Mouse (Mus musculus) midbrain, embryonic 16.5 days (tissue): ENCODE results near the gene Gnb1l. TPM values are rescaled to one million over a fixed set of nuclear protein-coding genes. Genes with fewer than 3 reads are reported as not detected.
"Not testable (repeated sequence)": the region's sequence is repeated elsewhere in the genome, so short reads cannot be mapped to it uniquely, and the experiment has no call there.

ENCODE experiments used
- ATAC-seq: fragments of 200-750 bp; cut with Nextera tagmentation; 2 replicates; pipeline ENCODE4 v1.8.0; 2017; ENCODE audit warnings: moderate TSS enrichment
- H3K27ac ChIP-seq: fragments of 300-500 bp; sonication (generic); 2 replicates; pipeline ENCODE4 v1.5.1; 2014; ENCODE audit warnings: mild to moderate bottlenecking, low read length, mixed read lengths
- H3K27me3 ChIP-seq: fragments of 300-500 bp; sonication (generic); 2 replicates; pipeline ENCODE4 v1.6.1; 2014; ENCODE audit warnings: low read depth, low read length, mixed read lengths; ENCODE audit not compliant: control insufficient read depth, insufficient read depth
- H3K36me3 ChIP-seq: fragments of 300-500 bp; sonication (generic); 2 replicates; pipeline ENCODE4 v1.6.1; 2014; ENCODE audit warnings: mild to moderate bottlenecking, low read length, moderate library complexity, mixed read lengths; ENCODE audit not compliant: control insufficient read depth, insufficient read depth
- H3K4me1 ChIP-seq: fragments of 300-500 bp; sonication (generic); 2 replicates; pipeline ENCODE4 v1.6.1; 2014; ENCODE audit warnings: mild to moderate bottlenecking, low read length, mixed read lengths; ENCODE audit not compliant: control insufficient read depth, insufficient read depth
- H3K4me2 ChIP-seq: fragments of 300-500 bp; sonication (generic); 2 replicates; pipeline ENCODE4 v1.6.1; 2014; ENCODE audit warnings: mild to moderate bottlenecking, low read length, mixed read lengths
- H3K4me3 ChIP-seq: fragments of 300-500 bp; sonication (generic); 2 replicates; pipeline ENCODE4 v1.5.1; 2014; ENCODE audit warnings: low read depth, mild to moderate bottlenecking, low read length, moderate library complexity, mixed read lengths
- H3K9ac ChIP-seq: fragments of 300-500 bp; sonication (generic); 2 replicates; pipeline ENCODE4 v1.6.1; 2014; ENCODE audit warnings: low read depth, low read length, mixed read lengths
- H3K9me3 ChIP-seq: fragments of 300-500 bp; sonication (generic); replicated peaks from 2 replicates; pipeline ENCODE4 v1.6.1; 2014; ENCODE audit warnings: mild to moderate bottlenecking, low read length, mixed read lengths; ENCODE audit not compliant: control insufficient read depth, poor library complexity, severe bottlenecking
- WGBS: fragments of 180-500 bp; shearing (Covaris S2); extraction: QIAGEN DNeasy Blood & Tissue Kit; methylation state at CpG from one replicate; pipeline ENCODE4 v1.1.7; 2014; 5-methylcytosine and 5-hydroxymethylcytosine counted together
- polyA plus RNA-seq: library from polyadenylated mRNA; unstranded; fragments of >200 nt; fragmentation: Nextera tagmentation; extraction: Ambion mirVana; gene quantifications from 2 replicates; pipeline ENCODE4 v1.2.1, GENCODE M21; 2015

Gene Gnb1l
- polyA plus RNA-seq, 1 experiment from 2014 or later = 17.6 TPM

DNA sequence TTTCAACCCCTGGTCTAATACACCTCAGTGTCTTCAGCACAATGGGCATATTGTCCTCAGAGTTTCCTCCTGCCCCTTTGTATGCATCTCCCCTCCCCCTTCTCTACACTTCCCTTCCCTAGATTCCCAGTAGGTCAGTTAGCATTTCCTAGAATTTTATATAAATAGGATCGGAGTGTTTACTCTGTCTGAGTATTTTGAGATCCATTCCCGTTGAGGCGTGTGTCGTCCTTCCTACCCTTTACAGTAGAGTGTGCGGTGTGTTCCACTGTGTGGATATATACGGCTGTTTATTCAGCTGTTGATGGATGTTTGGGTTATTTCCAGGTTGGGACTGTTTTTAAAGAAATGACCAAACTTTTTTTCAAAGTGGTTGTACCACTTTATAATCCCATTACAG is 15.0 kb downstream of the Gnb1l start:
- no peak overlapping the region for H3K4me3 ChIP-seq
- no peaks in the 10 kb centered on the region for H3K4me1 ChIP-seq
- 88% methylated on average over 6 of the region's 6 CpGs for WGBS
- ATAC-seq = no peak
- H3K9me3 ChIP-seq = no peaks in the 10 kb centered on the region
- no peak overlapping the region for H3K4me2 ChIP-seq
- H3K9ac ChIP-seq = no peak overlapping the region
- H3K27ac ChIP-seq = no peak overlapping the region
- no peaks in the 10 kb centered on the region for H3K27me3 ChIP-seq
- no peaks in the 10 kb centered on the region for H3K36me3 ChIP-seq

DNA sequence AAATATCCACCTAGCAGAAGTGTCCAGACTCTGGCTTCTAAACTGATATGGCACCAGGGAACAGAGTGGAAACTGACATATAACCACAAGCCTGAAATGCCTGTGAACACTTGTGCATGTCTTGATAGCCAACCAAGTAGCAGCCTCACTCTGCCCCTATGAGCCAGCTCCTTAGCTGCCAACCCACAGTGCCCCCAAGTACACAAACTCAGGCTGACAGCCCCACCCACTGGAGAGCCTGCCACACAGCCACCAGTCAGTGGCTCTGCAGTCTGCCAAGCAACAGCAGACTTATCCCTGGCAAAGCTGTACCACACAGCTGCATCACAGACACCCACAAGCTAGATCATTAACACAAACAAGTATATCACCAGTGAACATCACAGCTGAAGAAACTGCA is 19.6 kb downstream of the Gnb1l start:
- H3K9me3 ChIP-seq = no peaks in the 10 kb centered on the region
- no peaks in the 10 kb centered on the region for H3K36me3 ChIP-seq
- ATAC-seq = no peak
- H3K9ac ChIP-seq = no peak overlapping the region
- H3K4me2 ChIP-seq = no peak overlapping the region
- no peaks in the 10 kb centered on the region for H3K4me1 ChIP-seq
- H3K27me3 ChIP-seq = no peaks in the 10 kb centered on the region
- H3K27ac ChIP-seq = no peak overlapping the region
- no peak overlapping the region for H3K4me3 ChIP-seq

- no peak for ATAC-seq
- H3K4me1 ChIP-seq = no peaks in the 10 kb centered on the region
Measured at GRCm38 (mm10) chr16:18523563-18524245, 25.2 kb downstream of the Gnb1l start.

DNA sequence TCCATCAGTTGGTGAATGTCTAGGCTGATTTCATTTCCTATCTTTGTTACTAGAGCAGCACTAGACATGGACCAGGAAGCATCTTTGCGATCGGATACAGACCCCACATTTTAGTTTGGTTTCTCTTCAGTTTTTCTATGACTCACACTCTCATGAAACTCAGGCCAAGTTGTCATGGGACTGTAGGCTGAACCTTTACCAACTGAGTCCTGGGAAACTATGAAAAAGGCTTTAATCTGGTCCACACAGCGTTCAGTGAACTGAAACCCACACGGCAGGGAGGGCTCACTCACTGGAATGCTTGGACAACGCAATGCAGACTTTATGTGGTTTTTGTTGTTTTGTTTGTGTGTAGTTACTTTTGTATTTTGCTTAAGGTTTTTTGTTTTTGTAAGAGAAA is 30.1 kb downstream of the Gnb1l start:
- no peak for ATAC-seq
- Histone ChIP-seq H3K36me3 (no peaks in the 10 kb centered on the region), H3K9ac (no peak overlapping the region), H3K4me3 (no peak overlapping the region), H3K27me3 (no peaks in the 10 kb centered on the region), H3K27ac (no peak overlapping the region), H3K9me3 (no peaks in the 10 kb centered on the region), H3K4me2 (no peak overlapping the region), H3K4me1 (no peaks in the 10 kb centered on the region)
- WGBS = 74% methylated on average over 5 of the region's 5 CpGs

More at GRCm38 (mm10) chr16:18523563-18524245, 25.2 kb downstream of the Gnb1l start:
- 90% methylated on average over 8 of the region's 8 CpGs for WGBS
- H3K4me2 ChIP-seq = no peak overlapping the region
- no peaks in the 10 kb centered on the region for H3K36me3 ChIP-seq
- H3K4me3 ChIP-seq = no peak overlapping the region
- H3K9ac ChIP-seq = no peak overlapping the region
- no peaks in the 10 kb centered on the region for H3K27me3 ChIP-seq
- no peaks in the 10 kb centered on the region for H3K9me3 ChIP-seq
- H3K27ac ChIP-seq = no peak overlapping the region

GRCm38 (mm10) chr16:18533061-18533460 is 34.5 kb downstream of the Gnb1l start:
- not testable (repeated sequence) for H3K27ac ChIP-seq, H3K9me3 ChIP-seq, H3K4me1 ChIP-seq, H3K4me3 ChIP-seq, H3K27me3 ChIP-seq, H3K9ac ChIP-seq, H3K36me3 ChIP-seq, H3K4me2 ChIP-seq
- peak; percentile 98 for ATAC-seq
- WGBS = 94% methylated on average over 7 of the region's 7 CpGs

DNA sequence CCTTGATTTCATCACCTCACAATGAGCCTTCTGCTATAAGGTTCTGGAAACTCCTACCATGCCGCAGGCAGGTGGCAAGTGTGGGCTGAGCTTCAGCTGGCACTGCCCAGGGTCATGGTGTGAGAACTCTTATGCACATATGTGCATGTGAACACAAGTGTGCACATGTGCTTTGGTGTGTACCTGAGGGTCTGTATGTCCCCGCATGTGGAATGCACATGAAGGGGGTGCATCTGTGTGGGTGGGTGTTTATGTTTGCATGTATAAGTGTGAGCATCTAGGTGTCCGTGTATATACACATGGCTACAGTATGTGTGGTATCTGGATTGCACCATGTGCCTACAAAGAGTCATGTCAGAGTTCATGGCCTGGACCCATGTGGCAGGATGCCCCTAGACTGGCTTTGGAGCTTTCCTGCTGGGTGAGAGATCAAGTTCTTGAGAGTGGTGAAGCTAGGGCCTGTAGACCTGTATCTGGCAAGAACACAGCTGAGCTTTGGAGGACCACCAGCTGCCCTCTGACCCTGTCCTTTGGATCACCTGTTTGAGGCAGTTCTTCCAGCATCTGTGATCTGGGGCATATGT is 39.0 kb downstream of the Gnb1l start:
- Histone ChIP-seq H3K4me3 (no peak overlapping the region), H3K36me3 (no peaks in the 10 kb centered on the region), H3K4me2 (no peak overlapping the region), H3K9me3 (no peaks in the 10 kb centered on the region), H3K9ac (no peak overlapping the region), H3K4me1 (no peaks in the 10 kb centered on the region), H3K27me3 (no peaks in the 10 kb centered on the region), H3K27ac (no peak overlapping the region)
- WGBS = 90% methylated on average over 3 of the region's 3 CpGs
- no peak for ATAC-seq

DNA sequence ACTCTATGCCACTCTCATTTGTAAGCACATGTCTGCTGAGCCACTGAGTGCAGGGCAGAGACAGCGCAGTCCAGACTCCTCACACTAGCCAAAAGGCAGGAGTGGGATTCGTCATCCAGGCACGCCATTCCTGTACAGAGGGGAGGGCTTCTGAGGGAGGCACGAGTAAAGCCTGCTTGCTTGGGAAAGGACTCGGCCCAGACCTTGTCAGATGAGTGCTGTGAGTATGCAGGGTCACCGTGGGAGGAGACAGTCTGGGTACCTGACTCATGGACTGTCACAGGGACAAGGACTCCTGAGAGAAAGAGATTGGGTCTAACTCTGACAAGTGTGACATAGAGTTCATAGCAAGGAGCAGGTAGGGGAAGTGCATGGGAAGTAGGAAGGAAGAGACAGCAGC is 40.8 kb downstream of the Gnb1l start:
- Histone ChIP-seq H3K9me3 (no peaks in the 10 kb centered on the region), H3K4me1 (no peaks in the 10 kb centered on the region), H3K4me3 (no peak overlapping the region), H3K27me3 (no peaks in the 10 kb centered on the region), H3K27ac (no peak overlapping the region), H3K9ac (no peak overlapping the region), H3K4me2 (no peak overlapping the region), H3K36me3 (no peaks in the 10 kb centered on the region)
- no peak for ATAC-seq
- 80% methylated on average over 6 of the region's 6 CpGs for WGBS

DNA sequence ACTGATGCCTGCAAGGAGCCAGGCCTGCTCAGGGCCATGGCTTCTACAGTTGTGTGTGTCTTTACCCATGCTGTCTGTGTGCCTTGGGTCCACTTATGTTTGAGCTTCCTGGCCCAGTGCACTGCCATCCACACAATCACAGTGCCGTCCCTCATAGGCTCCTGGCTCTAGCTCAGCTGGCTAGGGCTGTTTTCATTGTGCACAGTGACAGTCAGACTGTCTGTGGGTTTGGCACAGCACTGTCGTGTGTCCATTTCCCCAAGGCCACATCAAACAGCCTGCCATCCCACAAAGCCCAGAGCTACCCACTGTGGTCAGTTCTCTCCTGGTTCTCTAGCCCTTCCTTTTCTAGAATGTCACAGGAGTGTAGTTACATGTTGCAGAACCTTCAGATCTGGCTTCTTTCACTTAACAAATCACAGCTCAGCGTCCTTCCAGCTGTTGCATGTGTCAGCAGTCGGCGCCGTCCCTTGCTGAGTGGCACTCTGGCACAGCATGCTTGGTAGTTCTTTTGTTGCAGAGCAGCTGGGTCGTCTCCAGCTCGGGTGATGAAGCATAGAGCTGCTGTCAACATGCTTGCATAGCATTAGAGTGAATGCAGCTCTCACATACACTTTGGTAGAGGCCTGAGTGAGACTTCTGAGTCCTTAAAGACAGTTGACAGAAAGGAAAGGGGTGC is 44.8 kb downstream of the Gnb1l start:
- H3K36me3 ChIP-seq = no peaks in the 10 kb centered on the region
- no peaks in the 10 kb centered on the region; the same call in 1 of the 2 replicates for H3K4me1 ChIP-seq
- no peaks in the 10 kb centered on the region for H3K9me3 ChIP-seq
- no peak overlapping the region for H3K4me3 ChIP-seq
- no peak overlapping the region for H3K27ac ChIP-seq
- H3K4me2 ChIP-seq = no peak overlapping the region
- WGBS = 38% methylated on average over 8 of the region's 8 CpGs
- H3K9ac ChIP-seq = no peak overlapping the region
- ATAC-seq = no peak
- H3K27me3 ChIP-seq = no peaks in the 10 kb centered on the region

DNA sequence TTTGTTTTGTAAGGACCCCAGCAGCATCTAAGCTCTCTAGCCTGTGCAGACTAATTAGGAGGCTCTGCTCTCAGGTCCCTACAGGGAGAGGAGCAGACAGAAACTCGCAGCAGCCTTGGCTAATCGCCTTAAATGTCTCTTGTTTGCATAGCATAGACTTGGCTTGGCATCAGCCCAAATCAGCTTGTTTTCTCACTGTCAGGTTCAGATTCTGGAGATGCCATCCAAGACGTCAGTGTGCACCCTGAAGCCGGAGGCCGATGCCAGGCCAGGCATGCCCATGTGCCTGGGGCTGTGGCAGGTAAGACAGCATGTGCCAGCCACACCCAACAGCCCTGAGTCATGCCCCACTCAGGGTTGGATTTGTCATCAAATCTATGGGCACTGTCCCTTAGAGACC is 49.4 kb downstream of the Gnb1l start:
- Histone ChIP-seq H3K4me2 (no peak overlapping the region), H3K4me1 (no peaks in the 10 kb centered on the region; the same call in 1 of the 2 replicates), H3K27me3 (no peaks in the 10 kb centered on the region), H3K9me3 (no peaks in the 10 kb centered on the region), H3K4me3 (no peak overlapping the region), H3K36me3 (no peaks in the 10 kb centered on the region), H3K27ac (0 out of 2 replicates have a peak overlapping the region, but pooled peaks have one; percentile 17), H3K9ac (no peak overlapping the region)
- ATAC-seq = no peak
- 64% methylated on average over 5 of the region's 5 CpGs for WGBS
